Mouse (Mus musculus) kidney, postnatal 10 days (tissue): ENCODE data around the gene Tmem50b.

Source experiments
- DNase-seq: peaks from one replicate; pipeline ENCODE4 v3.0.0; 2021; ENCODE audit warnings: mixed read lengths

Tmem50b gene

GRCm38 (mm10) chr16:91606958-91607357 is 9.4 kb upstream of the Tmem50b start:
- no peak for DNase-seq

- peak; percentile 44 for DNase-seq
Measured at GRCm38 (mm10) chr16:91605156-91605555, 7.6 kb upstream of the Tmem50b start.

GRCm38 (mm10) chr16:91601693-91602092 is 4.1 kb upstream of the Tmem50b start:
- DNase-seq, result no peak

GRCm38 (mm10) chr16:91601081-91601480 is 3.5 kb upstream of the Tmem50b start:
- no peak for DNase-seq

GRCm38 (mm10) chr16:91599242-91599641 is 1.6 kb upstream of the Tmem50b start:
- DNase-seq, result no peak

GRCm38 (mm10) chr16:91596779-91597671 is 575 bp downstream of the Tmem50b start:
- no peak for DNase-seq

GRCm38 (mm10) chr16:91596397-91596778 is 1.2 kb downstream of the Tmem50b start:
- no peak for DNase-seq

- no peak for DNase-seq
Measured at GRCm38 (mm10) chr16:91595076-91595475, 2.5 kb downstream of the Tmem50b start.

- no peak for DNase-seq
Measured at GRCm38 (mm10) chr16:91593262-91593661, 4.3 kb downstream of the Tmem50b start.

- no peak for DNase-seq
Measured at GRCm38 (mm10) chr16:91592162-91592561, 5.4 kb downstream of the Tmem50b start.

GRCm38 (mm10) chr16:91588703-91589102 is 8.9 kb downstream of the Tmem50b start:
- DNase-seq, result no peak

- DNase-seq, result no peak
Measured at GRCm38 (mm10) chr16:91587730-91588453, 9.7 kb downstream of the Tmem50b start.

GRCm38 (mm10) chr16:91586244-91586643 is 11.4 kb downstream of the Tmem50b start:
- no peak for DNase-seq

GRCm38 (mm10) chr16:91585617-91586016 is 12.0 kb downstream of the Tmem50b start:
- no peak for DNase-seq

- DNase-seq, result peak; percentile 69
Measured at GRCm38 (mm10) chr16:91582307-91582706, 15.3 kb downstream of the Tmem50b start.

- DNase-seq, result no peak
Measured at GRCm38 (mm10) chr16:91578980-91579720, 18.4 kb downstream of the Tmem50b start.

GRCm38 (mm10) chr16:91575151-91575550 is 22.4 kb downstream of the Tmem50b start:
- no peak for DNase-seq

GRCm38 (mm10) chr16:91571105-91571504 is 26.5 kb downstream of the Tmem50b start:
- DNase-seq, result no peak

- no peak for DNase-seq
Measured at GRCm38 (mm10) chr16:91568960-91569359, 28.6 kb downstream of the Tmem50b start.

GRCm38 (mm10) chr16:91566002-91566401 is 31.6 kb downstream of the Tmem50b start:
- DNase-seq, result no peak

- DNase-seq, result no peak
Measured at GRCm38 (mm10) chr16:91565292-91565951, 32.2 kb downstream of the Tmem50b start.

- DNase-seq, result no peak
Measured at GRCm38 (mm10) chr16:91564580-91565291, 32.9 kb downstream of the Tmem50b start.
